Mouse (Mus musculus) adrenal gland, postnatal 14 days (tissue): ENCODE measurements around the gene Slc36a1. TPM values are rescaled to one million over a fixed set of nuclear protein-coding genes. Genes with fewer than 3 reads are reported as not detected.

ENCODE experiments used
- DNase-seq: peaks from one replicate; pipeline ENCODE4 v3.0.0; 2021; ENCODE audit warnings: mixed read lengths
- total RNA-seq: library from RNA; stranded (reverse); gene quantifications from 2 replicates; pipeline ENCODE4 v1.2.3, GENCODE M21; 2021

Gene Slc36a1
- total RNA-seq, 1 experiment from 2014 or later = 19.3 TPM

- DNase-seq = peak; percentile 68
Observed at GRCm38 (mm10) chr11:55274756-55275155, 70.6 kb downstream of the Slc36a1 start.

Other genes with a start within 250 kb of the Slc36a1 start
- gene Tnip1, start 241.4 kb upstream of the Slc36a1 start, total RNA-seq = 53.8 and 74.2 TPM in 2 replicates
- 146 and 152 TPM in 2 replicates for gene Anxa6, start 170.9 kb upstream of the Slc36a1 start, total RNA-seq
- gene Ccdc69, start 126.2 kb upstream of the Slc36a1 start, total RNA-seq = 8.3 and 12.2 TPM in 2 replicates
- gene Gm2a, start 106.2 kb upstream of the Slc36a1 start, total RNA-seq = 104 and 106 TPM in 2 replicates
- gene Slc36a3, start 52.6 kb upstream of the Slc36a1 start, total RNA-seq = not detected in 2 replicates
- 176 and 200 TPM in 2 replicates for gene Slc36a2, start 19.3 kb upstream of the Slc36a1 start, total RNA-seq
- gene Fat2, start 132.2 kb downstream of the Slc36a1 start, total RNA-seq = 0.11 and 0.56 TPM in 2 replicates
- gene Sparc, start 218.8 kb downstream of the Slc36a1 start, total RNA-seq = 2,357 and 2,456 TPM in 2 replicates